ENCODE assay signal across 47 mouse cellular contexts in genomic region chr9:44644186-44644585, GRCm38 (mm10). TPM values are rescaled to one million over a fixed set of nuclear protein-coding genes. Genes with fewer than 3 reads are reported as not detected.
"Had no signal": no experiment of that assay in that cellular context is flagged by ENCODE, and none has a peak within 500 bp of the region (broad histone marks: within the 10 kb centered on the region; RNA-seq: fewer than 3 reads in every experiment).

No protein-coding gene starts in this region.

- H3K36me3 ChIP-seq: hindbrain, embryonic 15.5 days; intestine, embryonic 15.5 days had no signal

- DNase-seq: heart, postnatal 10 days; heart, postnatal 14 days; heart, postnatal 36 days; heart, postnatal 4 days; kidney, adult 11 months; kidney, adult 18-20 months; kidney, adult 2 months; kidney, adult 8-10 months; kidney, adult 9 months; kidney, postnatal 10 days; kidney, postnatal 14 days; kidney, postnatal 25 days; kidney, postnatal 36 days; kidney, postnatal 4 days; layer of hippocampus, adult 9-11 months; layer of hippocampus, postnatal 36 days had no signal

- ATAC-seq: hindbrain, embryonic 16.5 days; hindbrain, postnatal 0 days; inflammation-experienced regulatory T-cells, adult 6 months; intestine, embryonic 15.5 days; intestine, embryonic 16.5 days; intestine, postnatal 0 days had no signal

- H3K4me1 ChIP-seq: hindbrain, embryonic 10.5 days; hindbrain, embryonic 12.5 days; hindbrain, embryonic 13.5 days; hindbrain, embryonic 15.5 days; intestine, embryonic 15.5 days; kidney, embryonic 15.5 days had no signal

- H3K9ac ChIP-seq: heart, embryonic 13.5 days; heart, embryonic 15.5 days; hindbrain, embryonic 12.5 days; hindbrain, embryonic 13.5 days; hindbrain, embryonic 14.5 days; hindbrain, embryonic 15.5 days; intestine, embryonic 15.5 days; kidney, embryonic 15.5 days had no signal

- H3K4me2 ChIP-seq: heart, embryonic 11.5 days; heart, embryonic 13.5 days; heart, embryonic 15.5 days; hindbrain, embryonic 12.5 days; hindbrain, embryonic 13.5 days; hindbrain, embryonic 14.5 days; hindbrain, embryonic 15.5 days; intestine, embryonic 15.5 days; kidney, embryonic 15.5 days had no signal

- H3K27ac ChIP-seq: heart, embryonic 13.5 days; heart, embryonic 15.5 days; hindbrain, embryonic 10.5 days; hindbrain, embryonic 12.5 days; hindbrain, embryonic 13.5 days; hindbrain, embryonic 14.5 days; hindbrain, embryonic 15.5 days; hindbrain, postnatal 0 days; intestine, embryonic 15.5 days; kidney, embryonic 15.5 days; kidney, postnatal 0 days; layer of hippocampus, adult 2 months; left cerebral cortex, adult 2 months had no signal

- H3K27me3 ChIP-seq: heart, embryonic 13.5 days; heart, embryonic 15.5 days; hindbrain, embryonic 12.5 days; hindbrain, embryonic 13.5 days; hindbrain, embryonic 15.5 days; intestine, embryonic 15.5 days; kidney, embryonic 15.5 days had no signal

- H3K9me3 ChIP-seq: heart, embryonic 13.5 days; heart, embryonic 15.5 days; hindbrain, embryonic 10.5 days; hindbrain, embryonic 12.5 days; hindbrain, embryonic 13.5 days; hindbrain, embryonic 15.5 days; intestine, embryonic 15.5 days; kidney, embryonic 15.5 days had no signal

- H3K4me3 ChIP-seq: heart, embryonic 13.5 days; heart, embryonic 15.5 days; hindbrain, embryonic 10.5 days; hindbrain, embryonic 12.5 days; hindbrain, embryonic 13.5 days; hindbrain, embryonic 15.5 days; intestine, embryonic 15.5 days; kidney, embryonic 15.5 days; layer of hippocampus, adult 2 months; left cerebral cortex, adult 2 months had no signal

RNA-seq across cellular contexts. Expression of gene Treh, which starts 28.8 kb away (rescaled TPM):
- total RNA-seq: heart, postnatal 10 days; heart, postnatal 14 days; heart, postnatal 25 days; heart, postnatal 36 days; heart, postnatal 4 days; hematopoietic stem cell, adult 5-6 weeks; hindbrain, postnatal 0 days; layer of hippocampus, adult 18-20 months; layer of hippocampus, adult 8-10 months; layer of hippocampus, postnatal 10 days; layer of hippocampus, postnatal 14 days; layer of hippocampus, postnatal 25 days; layer of hippocampus, postnatal 36 days; left cerebral cortex, adult 18-20 months had no signal
- polyA plus RNA-seq: heart, embryonic 11.5 days; heart, embryonic 13.5 days; heart, embryonic 14.5 days; heart, embryonic 15.5 days; heart, postnatal 0 days; hindbrain, embryonic 10.5 days; hindbrain, embryonic 11.5 days; hindbrain, embryonic 12.5 days; hindbrain, embryonic 13.5 days; hindbrain, embryonic 14.5 days; hindbrain, embryonic 15.5 days; hindbrain, embryonic 16.5 days; hindbrain, postnatal 0 days; inflammation-experienced regulatory T-cells, adult 6 months; intestine, embryonic 14.5 days; intestine, embryonic 15.5 days; kidney, embryonic 14.5 days had no signal
